Mouse (Mus musculus): Measurements from ENCODE around the gene Tbccd1. TPM values are rescaled to one million over a fixed set of nuclear protein-coding genes. Genes with fewer than 3 reads are reported as not detected.

Gene Tbccd1
- polyA plus RNA-seq, 1 experiment from 2014 or later, result 19.5 TPM

GRCm38 (mm10) chr16:22852709-22853108, 4.8 kb downstream of the Tbccd1 start:
- H3K4me2 ChIP-seq, result no peak overlapping the region
- 0 out of 2 replicates have a peak, but pooled peaks cover 2% of the 10 kb centered on the region for H3K36me3 ChIP-seq
- H3K9ac ChIP-seq (replicated peaks), result no peak overlapping the region
- WGBS, result 93% methylated on average over 4 of the region's 4 CpGs
- no peak for ATAC-seq (ENCODE audit: low FRiP score)
- H3K27me3 ChIP-seq (replicated peaks), result no peaks in the 10 kb centered on the region
- peaks cover 6% of the 10 kb centered on the region for H3K4me1 ChIP-seq
- no peak overlapping the region for H3K4me3 ChIP-seq (replicated peaks)
- H3K9me3 ChIP-seq (replicated peaks), result no peaks in the 10 kb centered on the region
- no peak overlapping the region for H3K27ac ChIP-seq (replicated peaks)

- no peak overlapping the region for H3K4me2 ChIP-seq
- no peaks in the 10 kb centered on the region for H3K27me3 ChIP-seq (replicated peaks)
- peaks cover 10% of the 10 kb centered on the region for H3K4me1 ChIP-seq
- no peaks in the 10 kb centered on the region for H3K9me3 ChIP-seq (replicated peaks)
- H3K4me3 ChIP-seq (replicated peaks), result no peak overlapping the region
- H3K27ac ChIP-seq (replicated peaks), result no peak overlapping the region
- H3K9ac ChIP-seq (replicated peaks), result no peak overlapping the region
- no peaks in the 10 kb centered on the region for H3K36me3 ChIP-seq
- 87% methylated on average over 1 of the region's 1 CpGs for WGBS
- ATAC-seq (ENCODE audit: low FRiP score), result no peak
Measured at GRCm38 (mm10) chr16:22848331-22848730, 9.1 kb downstream of the Tbccd1 start.

GRCm38 (mm10) chr16:22847686-22848085, 9.8 kb downstream of the Tbccd1 start:
- Histone ChIP-seq H3K4me3 (replicated peaks) (no peak overlapping the region), H3K4me2 (no peak overlapping the region), H3K9me3 (replicated peaks) (no peaks in the 10 kb centered on the region), H3K4me1 (peaks cover 10% of the 10 kb centered on the region), H3K27me3 (replicated peaks) (no peaks in the 10 kb centered on the region), H3K27ac (replicated peaks) (no peak overlapping the region), H3K9ac (replicated peaks) (no peak overlapping the region), H3K36me3 (no peaks in the 10 kb centered on the region)
- 96% methylated on average over 1 of the region's 1 CpGs for WGBS
- ATAC-seq (ENCODE audit: low FRiP score), result no peak

- Histone ChIP-seq H3K9ac (replicated peaks) (no peak overlapping the region), H3K36me3 (no peaks in the 10 kb centered on the region; the same call in none of the 2 replicates), H3K4me1 (peaks cover 10% of the 10 kb centered on the region), H3K4me3 (replicated peaks) (no peak overlapping the region), H3K9me3 (replicated peaks) (no peaks in the 10 kb centered on the region), H3K27ac (replicated peaks) (no peak overlapping the region), H3K27me3 (replicated peaks) (no peaks in the 10 kb centered on the region), H3K4me2 (no peak overlapping the region)
- WGBS, result 92% methylated on average over 4 of the region's 4 CpGs
- ATAC-seq (ENCODE audit: low FRiP score), result no peak
Measured at GRCm38 (mm10) chr16:22845481-22845880, 12.0 kb downstream of the Tbccd1 start.

GRCm38 (mm10) chr16:22844834-22845233, 12.6 kb downstream of the Tbccd1 start:
- Histone ChIP-seq H3K27me3 (replicated peaks) (no peaks in the 10 kb centered on the region), H3K9ac (replicated peaks) (peak overlapping the region; percentile 94; the same call in 1 of the 2 replicates), H3K4me2 (peak overlapping the region; percentile 96), H3K27ac (replicated peaks) (peak overlapping the region; percentile 73), H3K9me3 (replicated peaks) (no peaks in the 10 kb centered on the region), H3K36me3 (no peaks in the 10 kb centered on the region; the same call in none of the 2 replicates), H3K4me3 (replicated peaks) (peak overlapping the region; percentile 61), H3K4me1 (peaks cover 10% of the 10 kb centered on the region)
- peak; percentile 20; the same call in 1 of the 2 replicates for ATAC-seq (ENCODE audit: low FRiP score)
- 22% methylated on average over 5 of the region's 5 CpGs for WGBS

GRCm38 (mm10) chr16:22844061-22844801, 13.2 kb downstream of the Tbccd1 start:
- Histone ChIP-seq H3K4me1 (peaks cover 10% of the 10 kb centered on the region), H3K27me3 (replicated peaks) (no peaks in the 10 kb centered on the region), H3K27ac (replicated peaks) (peak overlapping the region; percentile 73), H3K9ac (replicated peaks) (peak overlapping the region; percentile 94), H3K4me3 (replicated peaks) (peak overlapping the region; percentile 61), H3K36me3 (no peaks in the 10 kb centered on the region; the same call in none of the 2 replicates), H3K9me3 (replicated peaks) (no peaks in the 10 kb centered on the region), H3K4me2 (peak overlapping the region; percentile 96)
- ATAC-seq (ENCODE audit: low FRiP score), result peak; percentile 97
- 2% methylated on average over 26 of the region's 26 CpGs for WGBS

GRCm38 (mm10) chr16:22842871-22843270, 14.6 kb downstream of the Tbccd1 start:
- no peak for ATAC-seq (ENCODE audit: low FRiP score)
- Histone ChIP-seq H3K4me1 (peaks cover 10% of the 10 kb centered on the region), H3K9me3 (replicated peaks) (no peaks in the 10 kb centered on the region), H3K4me2 (no peak overlapping the region), H3K36me3 (peaks cover 5% of the 10 kb centered on the region), H3K4me3 (replicated peaks) (no peak overlapping the region), H3K9ac (replicated peaks) (no peak overlapping the region), H3K27me3 (replicated peaks) (no peaks in the 10 kb centered on the region), H3K27ac (replicated peaks) (no peak overlapping the region)
- 92% methylated on average over 5 of the region's 5 CpGs for WGBS

- H3K9ac ChIP-seq (replicated peaks), result no peak overlapping the region
- H3K9me3 ChIP-seq (replicated peaks), result no peaks in the 10 kb centered on the region
- H3K4me2 ChIP-seq, result no peak overlapping the region
- 93% methylated on average over 3 of the region's 3 CpGs for WGBS
- H3K36me3 ChIP-seq, result peaks cover 16% of the 10 kb centered on the region
- H3K4me3 ChIP-seq (replicated peaks), result no peak overlapping the region
- ATAC-seq (ENCODE audit: low FRiP score), result no peak
- H3K4me1 ChIP-seq, result no peaks in the 10 kb centered on the region
- H3K27ac ChIP-seq (replicated peaks), result no peak overlapping the region
- H3K27me3 ChIP-seq (replicated peaks), result no peaks in the 10 kb centered on the region
Measured at GRCm38 (mm10) chr16:22839146-22839857, 18.2 kb downstream of the Tbccd1 start.

- 87% methylated on average over 3 of the region's 3 CpGs for WGBS
- no peak for ATAC-seq (ENCODE audit: low FRiP score)
- H3K4me3 ChIP-seq (replicated peaks), result no peak overlapping the region
- H3K4me1 ChIP-seq, result no peaks in the 10 kb centered on the region
- no peak overlapping the region for H3K27ac ChIP-seq (replicated peaks)
- H3K36me3 ChIP-seq, result peaks cover 21% of the 10 kb centered on the region
- H3K9ac ChIP-seq (replicated peaks), result no peak overlapping the region
- H3K4me2 ChIP-seq, result no peak overlapping the region
- H3K9me3 ChIP-seq (replicated peaks), result no peaks in the 10 kb centered on the region
- H3K27me3 ChIP-seq (replicated peaks), result no peaks in the 10 kb centered on the region
Measured at GRCm38 (mm10) chr16:22832932-22833525, 24.4 kb downstream of the Tbccd1 start.

GRCm38 (mm10) chr16:22820731-22821130, 36.7 kb downstream of the Tbccd1 start:
- H3K27ac ChIP-seq (replicated peaks), result no peak overlapping the region
- no peak overlapping the region for H3K4me3 ChIP-seq (replicated peaks)
- no peaks in the 10 kb centered on the region for H3K27me3 ChIP-seq (replicated peaks)
- H3K4me2 ChIP-seq, result no peak overlapping the region
- 0 out of 2 replicates have a peak, but pooled peaks have one; percentile 47 for ATAC-seq (ENCODE audit: low FRiP score)
- WGBS, result 59% methylated on average over 8 of the region's 8 CpGs
- no peaks in the 10 kb centered on the region for H3K9me3 ChIP-seq (replicated peaks)
- no peak overlapping the region for H3K9ac ChIP-seq (replicated peaks)
- peaks cover 19% of the 10 kb centered on the region for H3K36me3 ChIP-seq
- no peaks in the 10 kb centered on the region for H3K4me1 ChIP-seq

- Histone ChIP-seq H3K27me3 (replicated peaks) (peaks cover 26% of the 10 kb centered on the region), H3K9ac (replicated peaks) (no peak within 1 kb of the TSS)
- 79% methylated on average over 2 of the region's 2 CpGs for WGBS
Measured at GRCm38 (mm10) chr16:22811477-22811876, 46.0 kb downstream of the Tbccd1 start, which contains the start of gene Crygs. TSS of gene Crygs (minus strand) at chr16:22811577.

More at GRCm38 (mm10) chr16:22811477-22811876, 46.0 kb downstream of the Tbccd1 start, which contains the start of gene Crygs:
- Histone ChIP-seq H3K4me2 (no peak within 1 kb of the TSS), H3K4me1 (peaks cover 4% of the 10 kb centered on the region; the same call in 1 of the 2 replicates), H3K4me3 (replicated peaks) (no peak within 1 kb of the TSS), H3K27ac (replicated peaks) (no peak within 1 kb of the TSS), H3K9me3 (replicated peaks) (no peaks in the 10 kb centered on the region), H3K36me3 (peaks cover 7% of the 10 kb centered on the region; the same call in 1 of the 2 replicates)
- no peak for ATAC-seq (ENCODE audit: low FRiP score)
